In genomic region chr9:120351061-120351460, GRCm38 (mm10) we compare ENCODE assay signal across 21 mouse cellular contexts. TPM values are rescaled to one million over a fixed set of nuclear protein-coding genes. Genes with fewer than 3 reads are reported as not detected.
DNase-seq lines count a peak whose midpoint lies in the region; ATAC-seq and TF ChIP-seq lines count a peak whose summit lies in the region.
"Had no signal": no experiment of that assay in that cellular context is flagged by ENCODE, and none has a peak within 500 bp of the region (broad histone marks: within the 10 kb centered on the region; RNA-seq: fewer than 3 reads in every experiment).

No protein-coding gene starts in this region.

- H3K9ac ChIP-seq in lung, postnatal 0 days (replicated peaks; ENCODE audit: low read depth): no peak overlapping the region
- H3K9ac ChIP-seq: embryonic facial prominence, embryonic 12.5 days; limb, embryonic 13.5 days; liver, embryonic 13.5 days; midbrain, embryonic 13.5 days had no signal

- TF ChIP-seq EP300 in lung, postnatal 0 days (IDR thresholded peaks at IDR 0.05): no peak

- H3K27ac ChIP-seq in gastrocnemius, adult 2 months: peak overlapping the region; percentile 63
- H3K27ac ChIP-seq in kidney, adult 2 months (ENCODE audit: insufficient read depth, low read depth, low read length): no peak overlapping the region
- 0 out of 2 replicates have a peak overlapping the region, but pooled peaks have one; percentile 54 for H3K27ac ChIP-seq in lung, postnatal 0 days (ENCODE audit: low read length)
- H3K27ac ChIP-seq: embryonic facial prominence, embryonic 12.5 days; hindbrain, embryonic 10.5 days; limb, embryonic 13.5 days; liver, embryonic 13.5 days; midbrain, embryonic 13.5 days had no signal

- no peaks in the 10 kb centered on the region for H3K27me3 ChIP-seq in kidney, adult 2 months (replicated peaks; ENCODE audit: control insufficient read depth, insufficient read depth, low read length)
- H3K27me3 ChIP-seq in lung, postnatal 0 days (replicated peaks; ENCODE audit: insufficient read depth, low read length): no peaks in the 10 kb centered on the region
- H3K27me3 ChIP-seq: embryonic facial prominence, embryonic 12.5 days; limb, embryonic 13.5 days; liver, embryonic 13.5 days; midbrain, embryonic 13.5 days had no signal

- no peaks in the 10 kb centered on the region for H3K9me3 ChIP-seq in lung, postnatal 0 days (ENCODE audit: low read length)
- H3K9me3 ChIP-seq: embryonic facial prominence, embryonic 12.5 days; liver, embryonic 13.5 days; midbrain, embryonic 13.5 days had no signal

- no peaks in the 10 kb centered on the region for H3K36me3 ChIP-seq in kidney, adult 2 months (ENCODE audit: control insufficient read depth, insufficient read depth, low read length)
- no peaks in the 10 kb centered on the region for H3K36me3 ChIP-seq in lung, postnatal 0 days (ENCODE audit: insufficient read depth, low read length)
- H3K36me3 ChIP-seq: embryonic facial prominence, embryonic 12.5 days; hindbrain, embryonic 10.5 days; limb, embryonic 13.5 days; midbrain, embryonic 13.5 days had no signal

- WGBS in kidney, adult 2 months: 38% methylated on average over 7 of the region's 7 CpGs
- WGBS in lung, postnatal 0 days: 61% methylated on average over 7 of the region's 7 CpGs

- no peak for TF ChIP-seq POLR2A in kidney, adult 2 months (IDR thresholded peaks at IDR 0.05; ENCODE audit: low read depth, low read length)

- no peaks in the 10 kb centered on the region for H3K4me1 ChIP-seq in kidney, adult 2 months (ENCODE audit: control insufficient read depth, insufficient read depth, low read length)
- no peaks in the 10 kb centered on the region; the same call in 1 of the 2 replicates for H3K4me1 ChIP-seq in lung, postnatal 0 days (ENCODE audit: insufficient read depth, low read depth, low read length)

- no peak overlapping the region for H3K4me3 ChIP-seq in gastrocnemius, adult 2 months
- H3K4me3 ChIP-seq in kidney, adult 2 months (ENCODE audit: insufficient read depth, low read depth, low read length): no peak overlapping the region
- H3K4me3 ChIP-seq in lung, postnatal 0 days (ENCODE audit: low read depth, low read length): no peak overlapping the region
- H3K4me3 ChIP-seq: embryonic facial prominence, embryonic 12.5 days; hindbrain, embryonic 10.5 days; limb, embryonic 13.5 days; liver, embryonic 13.5 days; midbrain, embryonic 13.5 days had no signal

- ATAC-seq in lung, postnatal 0 days: no peak
- no peak for ATAC-seq in CD4-positive, CD25-positive, alpha-beta regulatory T cell, adult 4 months
- no peak for ATAC-seq in monocyte, adult 5-6 weeks (replicated peaks; ENCODE audit: insufficient number of reproducible peaks, low FRiP score, low TSS enrichment, poor library complexity, severe bottlenecking)
- ATAC-seq: forebrain, embryonic 14.5 days; midbrain, embryonic 13.5 days; Patski had no signal

- no peak for TF ChIP-seq CTCF in gastrocnemius, adult 2 months (IDR thresholded peaks at IDR 0.05)
- no peak for TF ChIP-seq CTCF in kidney, adult 2 months (conservative IDR thresholded peaks at IDR 0.05; ENCODE audit: insufficient read depth, insufficient read length, low read depth, low read length)
- TF ChIP-seq CTCF in lung, postnatal 0 days (IDR thresholded peaks at IDR 0.05): no peak

- intact Hi-C loops in gastrocnemius, adult 2 months (cut with DNase I): no loop called here
- intact Hi-C loops in gastrocnemius, postnatal 36 days (cut with DNase I): no loop called here

- no peak for DNase-seq in gastrocnemius, adult 2 months
- no peak for DNase-seq in gastrocnemius, postnatal 36 days
- DNase-seq in kidney, adult 2 months: peak; percentile 5
- no peak for DNase-seq in kidney, adult 18-20 months
- DNase-seq in lung, postnatal 0 days (ENCODE audit: low spot score): no peak
- DNase-seq in lung, adult 18-20 months: no peak
- DNase-seq: adrenal gland, postnatal 10 days; cerebellum, adult 9-11 months; gastrocnemius, postnatal 14 days; layer of hippocampus, postnatal 36 days; liver, embryonic 13.5 days; right cerebral cortex, postnatal 14 days had no signal

- no peak overlapping the region for H3K4me2 ChIP-seq in lung, postnatal 0 days (replicated peaks; ENCODE audit: low read depth, low read length)
- H3K4me2 ChIP-seq: embryonic facial prominence, embryonic 12.5 days; limb, embryonic 13.5 days; liver, embryonic 13.5 days; midbrain, embryonic 13.5 days had no signal

RNA-seq across cellular contexts. Expression of gene Myrip, which starts 49.7 kb away (rescaled TPM):
- 1 to 10 TPM in 1 of 2 experiments, under 1 TPM in 1; 0.98 to 1.2 TPM for total RNA-seq in gastrocnemius, adult 2 months (2021)
- total RNA-seq in gastrocnemius, postnatal 36 days (2021): under 1 TPM; 0.74 to 0.96 TPM
- polyA plus RNA-seq in kidney, adult 2 months (2012; rRNA removed): 1.1 and 1.3 TPM in 2 replicates
- 0.58 and 0.65 TPM in 2 replicates for polyA plus RNA-seq in lung, postnatal 0 days (2015; fragmentation: Nextera tagmentation; extraction: Ambion mirVana)
- not detected for polyA plus RNA-seq in CD4-positive, CD25-positive, alpha-beta regulatory T cell, adult 4 months (2017; shearing (Covaris generic))
- not detected in 3 replicates for total RNA-seq in monocyte, adult 5-6 weeks (2017)
- total RNA-seq: neutrophil, adult 5-6 weeks had no signal
